28 mouse cellular contexts compared by ENCODE assay signal in the genomic region with DNA sequence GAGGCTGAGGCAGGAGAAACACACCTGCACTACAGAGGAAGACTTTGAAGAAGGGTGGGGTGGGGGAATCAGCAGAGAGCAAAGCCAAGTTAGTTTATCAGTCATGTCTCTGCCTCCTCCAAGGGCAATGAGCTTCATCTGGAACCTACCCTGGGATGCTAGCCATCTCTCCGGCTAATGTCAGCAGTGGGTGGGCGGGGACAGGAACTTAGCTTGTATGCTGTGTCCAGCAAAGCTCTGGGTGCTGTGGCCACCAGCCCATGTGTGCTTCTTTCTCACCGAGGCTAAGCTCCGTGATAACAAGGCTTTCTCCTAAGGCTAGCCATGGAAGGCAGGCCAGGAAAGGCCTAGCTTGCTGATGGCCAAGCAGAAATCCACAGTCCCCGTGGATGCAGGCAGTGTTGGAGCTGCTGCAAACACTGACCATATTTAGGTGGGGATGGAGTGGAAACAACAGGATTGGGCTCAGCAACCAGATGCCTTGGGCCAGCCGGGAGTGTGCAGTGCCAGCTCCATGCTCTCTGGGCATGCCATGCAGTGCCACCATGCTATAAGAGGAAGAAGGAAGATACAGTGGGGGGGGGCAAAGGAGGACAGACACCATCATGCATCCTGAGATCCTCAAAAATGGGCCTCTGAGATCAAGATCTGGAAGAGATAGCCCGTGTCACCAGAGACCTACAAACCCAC.
A peak's percentile ranks its signal among the peaks of the same experiment; 100 is the strongest.
DNase-seq lines count a peak whose midpoint lies in the region; ATAC-seq and TF ChIP-seq lines count a peak whose summit lies in the region.
"Had no signal": no experiment of that assay in that cellular context is flagged by ENCODE, and none has a peak within 500 bp of the region (broad histone marks: within the 10 kb centered on the region; RNA-seq: fewer than 3 reads in every experiment).

No protein-coding gene starts in this region.

- H3K27me3 ChIP-seq in lung, postnatal 0 days (replicated peaks; ENCODE audit: insufficient read depth, low read length), result no peaks in the 10 kb centered on the region
- H3K27me3 ChIP-seq: CH12.LX; embryonic facial prominence, embryonic 12.5 days; embryonic facial prominence, embryonic 15.5 days; heart, embryonic 13.5 days; Patski had no signal

- TF ChIP-seq CTCF in lung, postnatal 0 days (IDR thresholded peaks at IDR 0.05), result no peak

- no peak overlapping the region for H3K27ac ChIP-seq in lung, postnatal 0 days (ENCODE audit: low read length)
- H3K27ac ChIP-seq: embryonic facial prominence, embryonic 12.5 days; embryonic facial prominence, embryonic 15.5 days; gastrocnemius, adult 2 months; heart, adult 2 months; heart, embryonic 10.5 days; heart, embryonic 13.5 days; hindbrain, embryonic 14.5 days; hindbrain, postnatal 0 days had no signal

- no peaks in the 10 kb centered on the region for H3K9me3 ChIP-seq in lung, postnatal 0 days (ENCODE audit: low read length)
- H3K9me3 ChIP-seq: embryonic facial prominence, embryonic 12.5 days; embryonic facial prominence, embryonic 15.5 days; heart, embryonic 10.5 days; heart, embryonic 13.5 days had no signal

- no peak overlapping the region for H3K4me3 ChIP-seq in lung, postnatal 0 days (ENCODE audit: low read depth, low read length)
- H3K4me3 ChIP-seq: embryonic facial prominence, embryonic 12.5 days; embryonic facial prominence, embryonic 15.5 days; gastrocnemius, adult 2 months; heart, adult 2 months; heart, embryonic 10.5 days; heart, embryonic 13.5 days had no signal

- WGBS in lung, postnatal 0 days, result 69% methylated on average over 7 of the region's 7 CpGs

- no peaks in the 10 kb centered on the region for H3K4me1 ChIP-seq in lung, postnatal 0 days (ENCODE audit: insufficient read depth, low read depth, low read length)
- H3K4me1 ChIP-seq: heart, embryonic 10.5 days had no signal

- H3K4me2 ChIP-seq in lung, postnatal 0 days (replicated peaks; ENCODE audit: low read depth, low read length), result no peak overlapping the region
- H3K4me2 ChIP-seq: embryonic facial prominence, embryonic 12.5 days; embryonic facial prominence, embryonic 15.5 days; heart, embryonic 13.5 days; hindbrain, embryonic 14.5 days had no signal

- ATAC-seq in cerebellum, adult (ENCODE audit: insufficient number of reproducible peaks, low FRiP score, low TSS enrichment), result no peak
- ATAC-seq in lung, postnatal 0 days, result no peak
- 0 out of 2 replicates have a peak, but pooled peaks have one; percentile 9 for ATAC-seq in neutrophil, adult 5-6 weeks (ENCODE audit: extremely low read depth, insufficient number of reproducible peaks, low FRiP score, poor library complexity, severe bottlenecking)
- ATAC-seq: forebrain, embryonic 14.5 days; forebrain, postnatal 0 days; hindbrain, postnatal 0 days; inflammation-experienced regulatory T-cells, adult 6 months; intestine, embryonic 16.5 days; Patski had no signal

- H3K9ac ChIP-seq in lung, postnatal 0 days (replicated peaks; ENCODE audit: low read depth), result no peak overlapping the region
- H3K9ac ChIP-seq: embryonic facial prominence, embryonic 12.5 days; embryonic facial prominence, embryonic 15.5 days; forebrain, postnatal 0 days; heart, embryonic 13.5 days; hindbrain, embryonic 14.5 days had no signal

- DNase-seq in cerebellum, adult 9-10 months, result peak; percentile 41
- DNase-seq in cerebellum, postnatal 25 days, result peak; percentile 33 to 54
- no peak for DNase-seq in cerebellum, adult 11 months
- peak; percentile 45 for DNase-seq in lung, postnatal 10 days
- no peak for DNase-seq in lung, postnatal 0 days (ENCODE audit: low spot score)
- DNase-seq: adrenal gland, postnatal 10 days; adrenal gland, postnatal 36 days; B cell, adult 2 months; forebrain, postnatal 0 days; gastrocnemius, adult 2 months; gastrocnemius, postnatal 25 days; heart, adult 2 months; heart, postnatal 14 days; heart, postnatal 4 days had no signal

- H3K36me3 ChIP-seq in lung, postnatal 0 days (ENCODE audit: insufficient read depth, low read length), result no peaks in the 10 kb centered on the region
- H3K36me3 ChIP-seq: embryonic facial prominence, embryonic 12.5 days; embryonic facial prominence, embryonic 15.5 days; G1E; heart, embryonic 10.5 days; heart, embryonic 13.5 days had no signal

- TF ChIP-seq EP300 in lung, postnatal 0 days (IDR thresholded peaks at IDR 0.05), result no peak

Comparison
In these comparisons a context has a peak if more than half of its experiments do, and no peak if none do; other contexts are left out.
1. DNase-seq: peak in cerebellum, adult 9-10 months (single experiment), cerebellum, postnatal 25 days (2 of 2) and lung, postnatal 10 days (single experiment); none in cerebellum, adult 11 months (single experiment) and lung, postnatal 0 days (single experiment).